Mouse (Mus musculus) T-helper 2 cell (primary cell): ENCODE data around the gene Uba2.

Experiments used
- in situ Hi-C: fragments of 300-600 bp; cut with MboI, MseI; formaldehyde crosslinking; loops from one replicate; pipeline ENCODE4 v1.15.1; 2025; ENCODE audit warnings: high pct_unique_total_duplicates

Uba2 gene

GRCm38 (mm10) chr7:34100002-34100401 is 69.4 kb downstream of the Uba2 start:
- in situ Hi-C loops, result no loop called here

- in situ Hi-C loops, result no loop called here
Observed at GRCm38 (mm10) chr7:34094911-34095481, 74.4 kb downstream of the Uba2 start, which contains the start of gene Scgb1b30. TSS of gene Scgb1b30 (plus strand) at chr7:34095431.
